Mouse (Mus musculus): Measurements from ENCODE around the gene Ccdc9. TPM values are rescaled to one million over a fixed set of nuclear protein-coding genes. Genes with fewer than 3 reads are reported as not detected.

Gene Ccdc9
- polyA plus RNA-seq, 2 experiments: 15.9 to 84.8 TPM

- WGBS: 84% methylated on average over 11 of the region's 11 CpGs
- TF ChIP-seq POLR2A (IDR thresholded peaks at IDR 0.05; ENCODE audit: borderline replicate concordance, extremely low read depth, insufficient read depth, insufficient read length): no peak
- H3K27me3 ChIP-seq (ENCODE audit: control insufficient read depth, insufficient read depth, low read length): no peaks in the 10 kb centered on the region
- H3K4me2 ChIP-seq (replicated peaks; ENCODE audit: low read depth, low read length, severe bottlenecking): no peak overlapping the region
- H3K4me3 ChIP-seq (replicated peaks; ENCODE audit: low read length): no peak overlapping the region
- no peaks in the 10 kb centered on the region for H3K4me1 ChIP-seq (ENCODE audit: control insufficient read depth, insufficient read depth, low read length)
- ATAC-seq (ENCODE audit: low FRiP score, low read depth) (no peak), DNase-seq (ENCODE audit: low spot score) (no peak)
- no peak overlapping the region for H3K27ac ChIP-seq (replicated peaks; ENCODE audit: low read depth, low read length)
- peaks cover 9% of the 10 kb centered on the region for H3K9me3 ChIP-seq (ENCODE audit: control insufficient read depth, low read length)
- no peaks in the 10 kb centered on the region for H3K36me3 ChIP-seq (ENCODE audit: control insufficient read depth, insufficient read depth, low read length)
- H3K9ac ChIP-seq (ENCODE audit: low read depth, low read length, severe bottlenecking): no peak overlapping the region
These were observed 20.7 kb downstream of the Ccdc9 start for GRCm38 (mm10) chr7:16265856-16266255.

GRCm38 (mm10) chr7:16263843-16264242, 22.8 kb downstream of the Ccdc9 start:
- H3K4me3 ChIP-seq (replicated peaks; ENCODE audit: low read length): no peak overlapping the region
- H3K9me3 ChIP-seq (ENCODE audit: control insufficient read depth, low read length): peaks cover 9% of the 10 kb centered on the region
- H3K4me2 ChIP-seq (replicated peaks; ENCODE audit: low read depth, low read length, severe bottlenecking): no peak overlapping the region
- no peak for ATAC-seq (ENCODE audit: low FRiP score, low read depth)
- WGBS: 80% methylated on average over 5 of the region's 5 CpGs
- H3K36me3 ChIP-seq (ENCODE audit: control insufficient read depth, insufficient read depth, low read length): no peaks in the 10 kb centered on the region
- H3K4me1 ChIP-seq (ENCODE audit: control insufficient read depth, insufficient read depth, low read length): no peaks in the 10 kb centered on the region
- no peak overlapping the region for H3K27ac ChIP-seq (replicated peaks; ENCODE audit: low read depth, low read length)
- no peak for DNase-seq (ENCODE audit: low spot score)
- no peak for TF ChIP-seq POLR2A (IDR thresholded peaks at IDR 0.05; ENCODE audit: borderline replicate concordance, extremely low read depth, insufficient read depth, insufficient read length)
- no peaks in the 10 kb centered on the region for H3K27me3 ChIP-seq (ENCODE audit: control insufficient read depth, insufficient read depth, low read length)
- no peak overlapping the region for H3K9ac ChIP-seq (ENCODE audit: low read depth, low read length, severe bottlenecking)

- no peaks in the 10 kb centered on the region for H3K36me3 ChIP-seq (ENCODE audit: control insufficient read depth, insufficient read depth, low read length)
- H3K9me3 ChIP-seq (ENCODE audit: control insufficient read depth, low read length): peaks cover 9% of the 10 kb centered on the region
- 28% methylated on average over 8 of the region's 8 CpGs for WGBS
- no peaks in the 10 kb centered on the region for H3K27me3 ChIP-seq (ENCODE audit: control insufficient read depth, insufficient read depth, low read length)
- no peak overlapping the region for H3K9ac ChIP-seq (ENCODE audit: low read depth, low read length, severe bottlenecking)
- no peak overlapping the region for H3K4me2 ChIP-seq (replicated peaks; ENCODE audit: low read depth, low read length, severe bottlenecking)
- TF ChIP-seq POLR2A (IDR thresholded peaks at IDR 0.05; ENCODE audit: borderline replicate concordance, extremely low read depth, insufficient read depth, insufficient read length): no peak
- DNase-seq (ENCODE audit: low spot score): peak; percentile 81
- H3K27ac ChIP-seq (replicated peaks; ENCODE audit: low read depth, low read length): no peak overlapping the region
- no peak for ATAC-seq (ENCODE audit: low FRiP score, low read depth)
- no peak overlapping the region for H3K4me3 ChIP-seq (replicated peaks; ENCODE audit: low read length)
- H3K4me1 ChIP-seq (ENCODE audit: control insufficient read depth, insufficient read depth, low read length): no peaks in the 10 kb centered on the region
These were observed 23.4 kb downstream of the Ccdc9 start for GRCm38 (mm10) chr7:16263015-16263787.

GRCm38 (mm10) chr7:16261097-16261496, 25.5 kb downstream of the Ccdc9 start:
- 81% methylated on average over 1 of the region's 1 CpGs for WGBS
- no peak overlapping the region for H3K9ac ChIP-seq (ENCODE audit: low read depth, low read length, severe bottlenecking)
- ATAC-seq (ENCODE audit: low FRiP score, low read depth) (no peak), DNase-seq (ENCODE audit: low spot score) (no peak)
- H3K9me3 ChIP-seq (ENCODE audit: control insufficient read depth, low read length): peaks cover 9% of the 10 kb centered on the region
- no peak overlapping the region for H3K27ac ChIP-seq (replicated peaks; ENCODE audit: low read depth, low read length)
- no peaks in the 10 kb centered on the region for H3K4me1 ChIP-seq (ENCODE audit: control insufficient read depth, insufficient read depth, low read length)
- no peak overlapping the region for H3K4me3 ChIP-seq (replicated peaks; ENCODE audit: low read length)
- H3K36me3 ChIP-seq (ENCODE audit: control insufficient read depth, insufficient read depth, low read length): no peaks in the 10 kb centered on the region
- H3K27me3 ChIP-seq (ENCODE audit: control insufficient read depth, insufficient read depth, low read length): no peaks in the 10 kb centered on the region
- TF ChIP-seq POLR2A (IDR thresholded peaks at IDR 0.05; ENCODE audit: borderline replicate concordance, extremely low read depth, insufficient read depth, insufficient read length): no peak
- H3K4me2 ChIP-seq (replicated peaks; ENCODE audit: low read depth, low read length, severe bottlenecking): no peak overlapping the region

- H3K27ac ChIP-seq (replicated peaks; ENCODE audit: low read depth, low read length): no peak within 1 kb of the TSS
- ATAC-seq (ENCODE audit: low FRiP score, low read depth): no peak
- DNase-seq (ENCODE audit: low spot score): no peak
- no peak within 1 kb of the TSS for H3K4me2 ChIP-seq (replicated peaks; ENCODE audit: low read depth, low read length, severe bottlenecking)
- H3K36me3 ChIP-seq (ENCODE audit: control insufficient read depth, insufficient read depth, low read length): no peaks in the 10 kb centered on the region
- no peaks in the 10 kb centered on the region for H3K4me1 ChIP-seq (ENCODE audit: control insufficient read depth, insufficient read depth, low read length)
- no peak within 1 kb of the TSS for H3K9ac ChIP-seq (ENCODE audit: low read depth, low read length, severe bottlenecking)
- TF ChIP-seq POLR2A (IDR thresholded peaks at IDR 0.05; ENCODE audit: borderline replicate concordance, extremely low read depth, insufficient read depth, insufficient read length): no peak
- no peaks in the 10 kb centered on the region for H3K9me3 ChIP-seq (ENCODE audit: control insufficient read depth, low read length)
- WGBS: 82% methylated on average over 5 of the region's 5 CpGs
- H3K27me3 ChIP-seq (ENCODE audit: control insufficient read depth, insufficient read depth, low read length): no peaks in the 10 kb centered on the region
- H3K4me3 ChIP-seq (replicated peaks; ENCODE audit: low read length): no peak within 1 kb of the TSS
These were observed 27.4 kb downstream of the Ccdc9 start, which contains the start of gene C5ar1 for GRCm38 (mm10) chr7:16259110-16259590. Gene C5ar1 (minus strand): TSS chr7:16259540.
